Mouse (Mus musculus) stomach, embryonic 14.5 days (tissue): ENCODE results near the gene Pf4. TPM values are rescaled to one million over a fixed set of nuclear protein-coding genes. Genes with fewer than 3 reads are reported as not detected.

ENCODE experiments used
- ATAC-seq: fragments of 200-750 bp; cut with Nextera tagmentation; 2 replicates; pipeline ENCODE4 v1.8.0; 2017; ENCODE audit warnings: low read depth, moderate TSS enrichment; ENCODE audit not compliant: insufficient number of reproducible peaks, insufficient read depth, low FRiP score
- H3K27ac ChIP-seq: fragments of 300-500 bp; sonication (generic); 2 replicates; pipeline ENCODE4 v1.5.1; 2014; ENCODE audit warnings: mild to moderate bottlenecking, low read length, moderate library complexity, mixed read lengths
- H3K27me3 ChIP-seq: fragments of 300-500 bp; sonication (generic); 2 replicates; pipeline ENCODE4 v1.6.1; 2014; ENCODE audit warnings: low read length, control low read depth, mixed read lengths; ENCODE audit not compliant: control insufficient read depth, insufficient read depth
- H3K36me3 ChIP-seq: fragments of 300-500 bp; sonication (generic); 2 replicates; pipeline ENCODE4 v1.6.1; 2014; ENCODE audit warnings: mild to moderate bottlenecking, control low read depth, low read length, moderate library complexity, mixed read lengths; ENCODE audit not compliant: control insufficient read depth, insufficient read depth
- H3K4me1 ChIP-seq: fragments of 300-500 bp; sonication (generic); 2 replicates; pipeline ENCODE4 v1.6.1; 2014; ENCODE audit warnings: low read length, control low read depth, mixed read lengths; ENCODE audit not compliant: control insufficient read depth, insufficient read depth
- H3K4me2 ChIP-seq: fragments of 300-500 bp; sonication (generic); replicated peaks from 2 replicates; pipeline ENCODE4 v1.6.1; 2014; ENCODE audit warnings: low read depth, low read length, control low read depth
- H3K4me3 ChIP-seq: fragments of 300-500 bp; sonication (generic); 2 replicates; pipeline ENCODE4 v1.5.1; 2014; ENCODE audit warnings: low read depth, low read length, control low read depth
- H3K9ac ChIP-seq: fragments of 300-500 bp; sonication (generic); replicated peaks from 2 replicates; pipeline ENCODE4 v1.6.1; 2014; ENCODE audit warnings: low read depth, mild to moderate bottlenecking, control low read depth, low read length, moderate library complexity, mixed read lengths
- H3K9me3 ChIP-seq: fragments of 300-500 bp; sonication (generic); 2 replicates; pipeline ENCODE4 v1.6.1; 2016; ENCODE audit warnings: low read depth, low read length, control low read depth; ENCODE audit not compliant: control insufficient read depth
- WGBS: fragments of 180-500 bp; shearing (Covaris S2); extraction: QIAGEN DNeasy Blood & Tissue Kit; methylation state at CpG from one replicate; pipeline ENCODE4 v1.1.7; 2014; 5-methylcytosine and 5-hydroxymethylcytosine counted together
- polyA plus RNA-seq: library from polyadenylated mRNA; unstranded; fragments of >200 nt; fragmentation: Nextera tagmentation; extraction: Ambion mirVana; gene quantifications from 2 replicates; pipeline ENCODE4 v1.2.1, GENCODE M21; 2014

The Pf4 gene
- polyA plus RNA-seq, 1 experiment from 2014 or later = 60.2 TPM

- 40% methylated on average over 4 of the region's 4 CpGs for WGBS
- no peak overlapping the region for H3K4me2 ChIP-seq
- ATAC-seq = no peak
- 0 out of 2 replicates have a peak, but pooled peaks cover 4% of the 10 kb centered on the region for H3K27me3 ChIP-seq
- H3K4me3 ChIP-seq = no peak overlapping the region
- no peak overlapping the region for H3K27ac ChIP-seq
- H3K4me1 ChIP-seq = peaks cover 19% of the 10 kb centered on the region; the same call in 1 of the 2 replicates
- no peak overlapping the region for H3K9ac ChIP-seq
- no peaks in the 10 kb centered on the region for H3K36me3 ChIP-seq
- no peaks in the 10 kb centered on the region for H3K9me3 ChIP-seq
Observed at GRCm38 (mm10) chr5:90760303-90760702, 11.9 kb upstream of the Pf4 start.

- H3K27ac ChIP-seq = no peak overlapping the region
- 0 out of 2 replicates have a peak, but pooled peaks cover 4% of the 10 kb centered on the region for H3K27me3 ChIP-seq
- no peak overlapping the region for H3K9ac ChIP-seq
- no peak for ATAC-seq
- no peaks in the 10 kb centered on the region for H3K9me3 ChIP-seq
- WGBS = 94% methylated on average over 2 of the region's 2 CpGs
- H3K4me1 ChIP-seq = peaks cover 19% of the 10 kb centered on the region; the same call in 1 of the 2 replicates
- H3K4me3 ChIP-seq = no peak overlapping the region
- H3K4me2 ChIP-seq = no peak overlapping the region
- H3K36me3 ChIP-seq = no peaks in the 10 kb centered on the region
Observed at GRCm38 (mm10) chr5:90760844-90761243, 11.4 kb upstream of the Pf4 start.

- Histone ChIP-seq H3K27ac (no peak overlapping the region), H3K4me3 (no peak overlapping the region), H3K4me2 (no peak overlapping the region), H3K36me3 (no peaks in the 10 kb centered on the region), H3K9ac (no peak overlapping the region), H3K9me3 (no peaks in the 10 kb centered on the region), H3K27me3 (0 out of 2 replicates have a peak, but pooled peaks cover 4% of the 10 kb centered on the region), H3K4me1 (peaks cover 19% of the 10 kb centered on the region; the same call in 1 of the 2 replicates)
- ATAC-seq = no peak
- 82% methylated on average over 3 of the region's 3 CpGs for WGBS
Observed at GRCm38 (mm10) chr5:90761834-90762233, 10.4 kb upstream of the Pf4 start.

DNA sequence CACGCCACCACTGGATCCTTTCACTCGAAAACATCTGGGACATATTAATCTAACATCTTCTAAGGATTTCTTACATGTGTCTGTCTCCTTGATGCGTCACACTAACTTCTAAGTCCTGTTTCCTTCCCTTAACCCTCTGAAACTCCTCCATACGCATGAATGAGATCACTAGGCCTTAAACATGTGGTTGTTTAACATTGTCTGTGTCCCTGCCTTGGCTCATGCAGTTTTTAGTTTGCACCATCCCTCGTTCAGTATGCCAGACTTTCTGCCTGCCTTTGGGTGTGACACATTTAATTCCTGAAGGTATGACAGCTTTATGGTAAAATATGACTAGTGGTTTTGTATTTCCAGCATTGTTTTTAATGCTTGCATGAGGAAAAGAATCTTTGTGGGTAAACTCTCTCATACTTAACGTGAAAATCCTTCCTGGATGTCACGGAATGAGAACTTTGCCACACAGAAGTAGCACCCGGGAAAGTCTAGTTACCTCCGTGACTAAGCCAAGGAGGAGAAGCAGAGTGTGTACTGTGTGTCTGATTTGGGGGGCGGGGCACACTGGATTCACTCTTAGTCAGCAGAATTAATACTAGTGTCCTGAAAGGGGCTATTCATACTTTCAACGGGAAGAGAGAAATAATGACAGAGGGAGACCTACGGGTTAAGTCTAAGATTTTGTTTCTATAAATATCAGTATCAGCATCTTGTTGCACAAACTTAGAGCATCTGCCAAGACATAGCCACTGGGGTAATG is 8.1 kb upstream of the Pf4 start:
- Histone ChIP-seq H3K27me3 (0 out of 2 replicates have a peak, but pooled peaks cover 4% of the 10 kb centered on the region), H3K36me3 (no peaks in the 10 kb centered on the region), H3K4me1 (peaks cover 5% of the 10 kb centered on the region; the same call in 1 of the 2 replicates), H3K9ac (no peak overlapping the region), H3K27ac (no peak overlapping the region), H3K9me3 (no peaks in the 10 kb centered on the region), H3K4me2 (no peak overlapping the region), H3K4me3 (no peak overlapping the region)
- ATAC-seq = no peak; the same call in 1 of the 2 replicates
- 70% methylated on average over 12 of the region's 12 CpGs for WGBS

- ATAC-seq = 0 out of 2 replicates have a peak, but pooled peaks have one; percentile 37
- no peaks in the 10 kb centered on the region for H3K36me3 ChIP-seq
- no peaks in the 10 kb centered on the region for H3K4me1 ChIP-seq
- no peak overlapping the region for H3K27ac ChIP-seq
- H3K9ac ChIP-seq = no peak overlapping the region
- WGBS = 41% methylated on average over 8 of the region's 8 CpGs
- H3K4me2 ChIP-seq = no peak overlapping the region
- H3K4me3 ChIP-seq = no peak overlapping the region
- 0 out of 2 replicates have a peak, but pooled peaks cover 4% of the 10 kb centered on the region for H3K27me3 ChIP-seq
- no peaks in the 10 kb centered on the region for H3K9me3 ChIP-seq
Observed at GRCm38 (mm10) chr5:90765821-90766606, 6.2 kb upstream of the Pf4 start.

DNA sequence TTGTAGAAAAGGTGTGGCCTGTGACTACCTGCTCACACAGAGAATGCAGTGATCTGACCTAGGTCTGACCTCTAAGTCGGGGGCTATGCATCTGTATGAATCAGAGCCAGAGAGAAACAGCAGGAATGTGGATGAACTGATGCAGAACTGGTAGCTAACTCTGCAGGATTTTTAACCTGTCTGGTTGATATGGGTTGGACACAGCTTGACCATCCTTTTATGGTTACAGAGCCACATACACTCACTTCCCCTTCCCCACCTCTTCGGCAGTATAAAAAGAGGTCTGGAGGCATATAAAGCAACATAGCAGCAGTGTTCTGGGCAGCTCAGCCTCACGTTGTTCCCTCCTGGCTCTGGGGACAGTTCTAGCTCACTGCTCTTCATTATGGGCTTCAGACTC is 4.0 kb upstream of the Pf4 start, which contains the start of gene Ppbp:
Gene Ppbp (plus strand): TSS at position 301 of the 400 bp plus-strand sequence.
- no peaks in the 10 kb centered on the region for H3K9me3 ChIP-seq
- no peak within 1 kb of the TSS for H3K9ac ChIP-seq
- 48% methylated on average over 3 of the region's 3 CpGs for WGBS
- no peaks in the 10 kb centered on the region for H3K27me3 ChIP-seq
- H3K4me1 ChIP-seq = 0 out of 2 replicates have a peak, but pooled peaks cover 7% of the 10 kb centered on the region
- no peak within 1 kb of the TSS for H3K4me3 ChIP-seq
- H3K27ac ChIP-seq = no peak within 1 kb of the TSS
- ATAC-seq = no peak
- no peaks in the 10 kb centered on the region for H3K36me3 ChIP-seq
- H3K4me2 ChIP-seq = no peak within 1 kb of the TSS

GRCm38 (mm10) chr5:90771369-90771768 is 866 bp upstream of the Pf4 start:
- no peaks in the 10 kb centered on the region for H3K36me3 ChIP-seq
- H3K27ac ChIP-seq = no peak overlapping the region
- H3K27me3 ChIP-seq = no peaks in the 10 kb centered on the region
- H3K4me3 ChIP-seq = no peak overlapping the region
- ATAC-seq = no peak
- no peaks in the 10 kb centered on the region for H3K9me3 ChIP-seq
- no peak overlapping the region for H3K9ac ChIP-seq
- H3K4me2 ChIP-seq = no peak overlapping the region
- 80% methylated on average over 3 of the region's 3 CpGs for WGBS
- H3K4me1 ChIP-seq = 0 out of 2 replicates have a peak, but pooled peaks cover 7% of the 10 kb centered on the region

DNA sequence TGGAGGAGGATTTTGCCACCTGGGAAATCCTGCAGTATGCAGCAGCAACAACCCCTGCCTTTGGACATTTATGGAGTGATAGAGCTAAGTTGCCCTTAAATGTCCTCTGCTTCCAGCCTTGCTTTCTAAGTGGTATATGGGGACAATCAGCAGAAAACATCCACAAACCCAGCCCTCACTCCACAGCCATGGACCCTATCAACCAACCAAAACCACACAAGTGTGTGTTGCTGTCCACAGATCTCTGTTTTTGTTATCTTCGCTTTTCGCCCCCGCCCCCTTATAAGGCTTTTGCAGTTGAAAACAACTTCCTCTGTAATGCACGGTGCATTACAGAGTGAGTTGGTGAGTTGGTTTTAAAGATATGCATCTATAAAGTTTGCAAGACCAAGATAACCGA is 3.3 kb downstream of the Pf4 start:
- no peak overlapping the region for H3K4me3 ChIP-seq
- H3K36me3 ChIP-seq = no peaks in the 10 kb centered on the region
- no peak overlapping the region for H3K27ac ChIP-seq
- 88% methylated on average over 5 of the region's 5 CpGs for whole genome bisulfite sequencing
- ATAC-seq = no peak
- 0 out of 2 replicates have a peak, but pooled peaks cover 7% of the 10 kb centered on the region for H3K4me1 ChIP-seq
- no peaks in the 10 kb centered on the region for H3K27me3 ChIP-seq
- no peak overlapping the region for H3K9ac ChIP-seq
- no peaks in the 10 kb centered on the region for H3K9me3 ChIP-seq
- no peak overlapping the region for H3K4me2 ChIP-seq
